Mouse (Mus musculus) left cerebral cortex, postnatal 36 days (tissue): ENCODE data around the gene Lama5. TPM values are rescaled to one million over a fixed set of nuclear protein-coding genes. Genes with fewer than 3 reads are reported as not detected.

Source experiments
- DNase-seq, 2 experiments: peaks; one replicate each; pipeline ENCODE4 v3.0.0; 2021 to 2022; ENCODE audit warnings: low spot score in 2 of 2, mixed read lengths in 1 of 2
- intact Hi-C: fragments of 180-260 bp; cut with DNase I; formaldehyde crosslinking; loops from one replicate; pipeline ENCODE4 v1.15.1; 2025
- total RNA-seq, 2 experiments: library from RNA; stranded (reverse); gene quantifications; 2 replicates each; pipeline ENCODE4 v1.2.3; 2021

Lama5 gene
- total RNA-seq, 2 experiments from 2014 or later, result 6.3 to 7.2 TPM

- intact Hi-C loops, result no loop called here
- DNase-seq, result no peak
Measured at GRCm38 (mm10) chr2:180228592-180228991, 2.9 kb upstream of the Lama5 start.

- no peak for DNase-seq
- intact Hi-C loops, result no loop called here
Measured at GRCm38 (mm10) chr2:180228060-180228458, 2.4 kb upstream of the Lama5 start.

GRCm38 (mm10) chr2:180227262-180228059 is 1.8 kb upstream of the Lama5 start:
- DNase-seq, result no peak

GRCm38 (mm10) chr2:180225044-180225761 is 456 bp downstream of the Lama5 start:
- intact Hi-C loops, result no loop called here
- no peak for DNase-seq

More at GRCm38 (mm10) chr2:180227262-180228059, 1.8 kb upstream of the Lama5 start:
- intact Hi-C loops, result no loop called here

GRCm38 (mm10) chr2:180224647-180225043 is 1.0 kb downstream of the Lama5 start:
- intact Hi-C loops, result no loop called here

GRCm38 (mm10) chr2:180222250-180222649 is 3.4 kb downstream of the Lama5 start:
- intact Hi-C loops, result no loop called here
- DNase-seq, result no peak

More at GRCm38 (mm10) chr2:180224647-180225043, 1.0 kb downstream of the Lama5 start:
- DNase-seq, result no peak

GRCm38 (mm10) chr2:180221051-180221450 is 4.6 kb downstream of the Lama5 start:
- no peak for DNase-seq
- intact Hi-C loops, result no loop called here

- no peak for DNase-seq
Measured at GRCm38 (mm10) chr2:180220165-180220564, 5.5 kb downstream of the Lama5 start.

GRCm38 (mm10) chr2:180219145-180219943 is 6.3 kb downstream of the Lama5 start:
- intact Hi-C loops, result no loop called here
- no peak for DNase-seq

More at GRCm38 (mm10) chr2:180220165-180220564, 5.5 kb downstream of the Lama5 start:
- intact Hi-C loops, result no loop called here

- no peak for DNase-seq
- intact Hi-C loops, result no loop called here
Measured at GRCm38 (mm10) chr2:180218677-180219076, 7.0 kb downstream of the Lama5 start.

GRCm38 (mm10) chr2:180218241-180218640 is 7.4 kb downstream of the Lama5 start:
- intact Hi-C loops, result no loop called here
- DNase-seq, result no peak

GRCm38 (mm10) chr2:180217587-180217986 is 8.1 kb downstream of the Lama5 start:
- DNase-seq, result no peak
- intact Hi-C loops, result no loop called here

- DNase-seq, result no peak
- intact Hi-C loops, result no loop called here
Measured at GRCm38 (mm10) chr2:180216921-180217320, 8.7 kb downstream of the Lama5 start.

- no peak for DNase-seq
- intact Hi-C loops, result no loop called here
Measured at GRCm38 (mm10) chr2:180215951-180216350, 9.7 kb downstream of the Lama5 start.

GRCm38 (mm10) chr2:180215011-180215461 is 10.6 kb downstream of the Lama5 start:
- no peak for DNase-seq
- intact Hi-C loops, result no loop called here

- DNase-seq, result no peak
- intact Hi-C loops, result no loop called here
Measured at GRCm38 (mm10) chr2:180214352-180214978, 11.2 kb downstream of the Lama5 start.

GRCm38 (mm10) chr2:180212255-180212654 is 13.4 kb downstream of the Lama5 start:
- no peak for DNase-seq
- intact Hi-C loops, result no loop called here

- DNase-seq, result no peak
- intact Hi-C loops, result no loop called here
Measured at GRCm38 (mm10) chr2:180208976-180209375, 16.7 kb downstream of the Lama5 start.

GRCm38 (mm10) chr2:180207840-180208239 is 17.8 kb downstream of the Lama5 start:
- intact Hi-C loops, result no loop called here
- no peak for DNase-seq

- intact Hi-C loops, result no loop called here
- no peak for DNase-seq
Measured at GRCm38 (mm10) chr2:180205956-180206280, 19.7 kb downstream of the Lama5 start.
